Mouse (Mus musculus): Measurements from ENCODE around the gene Gm28038.

DNA sequence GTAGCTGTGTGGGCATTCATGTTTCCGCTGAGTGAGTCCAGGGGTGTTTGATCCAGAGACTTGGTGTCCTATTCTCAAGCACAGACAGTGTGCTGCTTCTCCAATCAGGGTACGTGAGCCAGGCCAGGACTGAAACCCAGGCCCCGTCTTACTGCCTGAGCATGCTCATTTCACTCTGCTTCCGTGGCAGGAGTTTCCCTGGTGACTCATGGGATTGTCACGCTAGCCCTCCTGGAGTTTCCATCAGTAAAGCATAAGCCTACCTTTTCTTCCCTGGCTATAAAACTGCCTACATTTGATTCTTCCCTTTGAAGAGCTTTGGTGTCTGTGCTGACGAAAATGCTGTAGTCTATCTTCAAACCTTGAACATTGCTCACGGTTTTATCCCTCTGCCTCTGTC lies 42.3 kb downstream of the Gm28038 start:
- no peak for TF ChIP-seq CTCF (IDR thresholded peaks at IDR 0.05; ENCODE audit: control insufficient read depth, insufficient read depth, low read length)
- TF ChIP-seq POLR2A (IDR thresholded peaks at IDR 0.05; ENCODE audit: borderline replicate concordance, control insufficient read depth, low read depth, low read length) = no peak

All from bone marrow, adult 2 months (tissue).